ENCODE assay signal across 31 mouse cellular contexts in genomic region chr14:17361910-17362309, GRCm38 (mm10).
"Had no signal": no experiment of that assay in that cellular context is flagged by ENCODE, and none has a peak within 500 bp of the region (broad histone marks: within the 10 kb centered on the region; RNA-seq: fewer than 3 reads in every experiment).

No protein-coding gene starts in this region.

- H3K4me2 ChIP-seq: heart, embryonic 11.5 days; heart, embryonic 12.5 days; heart, embryonic 13.5 days; heart, embryonic 15.5 days; hindbrain, embryonic 12.5 days; hindbrain, embryonic 13.5 days; hindbrain, embryonic 14.5 days; hindbrain, embryonic 15.5 days; intestine, embryonic 15.5 days; kidney, embryonic 15.5 days had no signal

- H3K27ac ChIP-seq: heart, embryonic 13.5 days; heart, embryonic 15.5 days; hindbrain, embryonic 10.5 days; hindbrain, embryonic 12.5 days; hindbrain, embryonic 13.5 days; hindbrain, embryonic 14.5 days; hindbrain, embryonic 15.5 days; hindbrain, postnatal 0 days; intestine, embryonic 15.5 days; kidney, embryonic 15.5 days; kidney, postnatal 0 days; layer of hippocampus, adult 2 months; left cerebral cortex, adult 2 months had no signal

- H3K36me3 ChIP-seq: heart, embryonic 12.5 days; heart, embryonic 13.5 days; heart, embryonic 15.5 days; hindbrain, embryonic 10.5 days; hindbrain, embryonic 12.5 days; hindbrain, embryonic 13.5 days; hindbrain, embryonic 15.5 days; intestine, embryonic 15.5 days; kidney, embryonic 15.5 days had no signal

- H3K9me3 ChIP-seq: heart, embryonic 12.5 days; heart, embryonic 13.5 days; heart, embryonic 15.5 days; hindbrain, embryonic 10.5 days; hindbrain, embryonic 12.5 days; hindbrain, embryonic 13.5 days; hindbrain, embryonic 15.5 days; intestine, embryonic 15.5 days; kidney, embryonic 15.5 days had no signal

- DNase-seq: heart, postnatal 10 days; heart, postnatal 14 days; heart, postnatal 36 days; heart, postnatal 4 days; kidney, adult 11 months; kidney, adult 18-20 months; kidney, adult 2 months; kidney, adult 8-10 months; kidney, adult 9 months; kidney, postnatal 10 days; kidney, postnatal 14 days; kidney, postnatal 25 days; kidney, postnatal 36 days; kidney, postnatal 4 days; layer of hippocampus, adult 9-11 months; layer of hippocampus, postnatal 36 days had no signal

- H3K4me3 ChIP-seq: heart, embryonic 12.5 days; heart, embryonic 13.5 days; heart, embryonic 15.5 days; hindbrain, embryonic 10.5 days; hindbrain, embryonic 12.5 days; hindbrain, embryonic 13.5 days; hindbrain, embryonic 15.5 days; intestine, embryonic 15.5 days; kidney, embryonic 15.5 days; layer of hippocampus, adult 2 months; left cerebral cortex, adult 2 months had no signal

- H3K9ac ChIP-seq: heart, embryonic 12.5 days; heart, embryonic 13.5 days; heart, embryonic 15.5 days; hindbrain, embryonic 12.5 days; hindbrain, embryonic 13.5 days; hindbrain, embryonic 14.5 days; hindbrain, embryonic 15.5 days; intestine, embryonic 15.5 days; kidney, embryonic 15.5 days had no signal

- H3K27me3 ChIP-seq: heart, embryonic 12.5 days; heart, embryonic 13.5 days; heart, embryonic 15.5 days; hindbrain, embryonic 12.5 days; hindbrain, embryonic 13.5 days; hindbrain, embryonic 15.5 days; intestine, embryonic 15.5 days; kidney, embryonic 15.5 days had no signal

- H3K4me1 ChIP-seq: heart, embryonic 12.5 days; heart, embryonic 13.5 days; heart, embryonic 15.5 days; hindbrain, embryonic 10.5 days; hindbrain, embryonic 12.5 days; hindbrain, embryonic 13.5 days; hindbrain, embryonic 15.5 days; intestine, embryonic 15.5 days; kidney, embryonic 15.5 days had no signal
